Mouse (Mus musculus) MEL (cell line): ENCODE results near the gene Dnaaf5.

ENCODE experiments used
- CTCF ChIP-seq, 3 experiments: IDR thresholded peaks in 2 of 3; conservative IDR thresholded peaks in 1 of 3; 2 replicates each; pipeline ENCODE4 v1.5.1; 2011 to 2012; ENCODE audit warnings: low read length in 3 of 3, low read depth in 2 of 3, mild to moderate bottlenecking in 2 of 3, improper control_type of control experiment in 1 of 3, inconsistent platforms in 1 of 3, mixed read lengths in 1 of 3, moderate library complexity in 1 of 3; ENCODE audit not compliant: control insufficient read depth in 1 of 3, insufficient read depth in 1 of 3, poor library complexity in 1 of 3, severe bottlenecking in 1 of 3
- E2F4 ChIP-seq: IDR thresholded peaks from 2 replicates; pipeline ENCODE4 v1.6.1; 2011; ENCODE audit warnings: low read depth, low read length, improper control_type of control experiment, borderline replicate concordance
- ELF1 ChIP-seq: IDR thresholded peaks from 2 replicates; pipeline ENCODE4 v1.6.1; 2014; ENCODE audit warnings: low read depth, mild to moderate bottlenecking, inconsistent platforms, low read length, improper control_type of control experiment, moderate library complexity
- GATA1 ChIP-seq: IDR thresholded peaks from 2 replicates; pipeline ENCODE4 v1.6.1; 2011; ENCODE audit warnings: low read depth, low read length, improper control_type of control experiment
- POLR2A ChIP-seq, 2 experiments: IDR thresholded peaks; 2 replicates each; pipeline ENCODE4 v1.6.1; 2011 to 2012; ENCODE audit warnings: low read length in 2 of 2, mild to moderate bottlenecking in 2 of 2, control low read depth in 1 of 2, improper control_type of control experiment in 1 of 2, low read depth in 1 of 2, moderate library complexity in 1 of 2; ENCODE audit not compliant: control insufficient read depth in 1 of 2, insufficient read depth in 1 of 2, poor library complexity in 1 of 2
- RAD21 ChIP-seq: IDR thresholded peaks from 2 replicates; pipeline ENCODE4 v1.6.1; 2011; ENCODE audit warnings: mild to moderate bottlenecking, low read depth, low read length, improper control_type of control experiment
- SMC3 ChIP-seq: IDR thresholded peaks from 2 replicates; pipeline ENCODE4 v1.6.1; 2011; ENCODE audit warnings: low read depth, low read length, improper control_type of control experiment
- ZNF384 ChIP-seq: IDR thresholded peaks from 2 replicates; pipeline ENCODE4 v1.6.1; 2012; ENCODE audit warnings: low read depth, mild to moderate bottlenecking, inconsistent platforms, low read length, improper control_type of control experiment

GRCm38 (mm10) chr5:139149006-139149672, 884 bp upstream of the Dnaaf5 start:
- TF ChIP-seq E2F4 (no peak), RAD21 (no peak), GATA1 (no peak), POLR2A (IDR thresholded peaks at IDR 0.05; ENCODE audit: control insufficient read depth in 1 of 2, insufficient read depth in 1 of 2, low read depth in 1 of 2, low read length in 2 of 2, poor library complexity in 1 of 2) (no peak), CTCF (IDR thresholded peaks at IDR 0.05 in 2 of 3, conservative IDR thresholded peaks at IDR 0.05 in 1 of 3; ENCODE audit: control insufficient read depth in 1 of 3, insufficient read depth in 1 of 3, low read depth in 2 of 3, low read length in 3 of 3, poor library complexity in 1 of 3, severe bottlenecking in 1 of 3) (no peak), SMC3 (no peak), ELF1 (no peak), ZNF384 (no peak)
